Mouse (Mus musculus) lung, adult 2 months (tissue): Measurements from ENCODE around the gene Stxbp3. TPM values are rescaled to one million over a fixed set of nuclear protein-coding genes. Genes with fewer than 3 reads are reported as not detected.

ENCODE experiments used
- DNase-seq: peaks from one replicate; pipeline ENCODE4 v3.0.0; 2022
- H3K4me1 ChIP-seq: fragments of 200-500 bp; 2 replicates; pipeline ENCODE4 v1.6.1; 2011; ENCODE audit warnings: low read length; ENCODE audit not compliant: control insufficient read depth, insufficient read depth
- H3K4me3 ChIP-seq: fragments of 200-500 bp; replicated peaks from 2 replicates; pipeline ENCODE3; 2011; ENCODE audit warnings: low read depth, mild to moderate bottlenecking, control low read depth, low read length; ENCODE audit errors: extremely low read depth
- CTCF ChIP-seq: fragments of 200-500 bp; IDR thresholded peaks from 2 replicates; pipeline ENCODE4 v1.5.1; 2011; ENCODE audit warnings: mild to moderate bottlenecking, low read length, control low read depth; ENCODE audit not compliant: insufficient read depth
- POLR2A ChIP-seq: fragments of 200-500 bp; IDR thresholded peaks from 2 replicates; pipeline ENCODE4 v1.6.1; 2011; ENCODE audit warnings: low read depth, mild to moderate bottlenecking, control low read depth, low read length, borderline replicate concordance; ENCODE audit errors: extremely low read depth
- WGBS: fragments of 180-500 bp; shearing (Covaris S2); methylation state at CpG from one replicate; pipeline ENCODE4 v1.1.7; 2018; 5-methylcytosine and 5-hydroxymethylcytosine counted together
- polyA plus RNA-seq: library from polyadenylated mRNA; depleted of rRNA; stranded (reverse); fragments of >200 nt; gene quantifications from 2 replicates; pipeline ENCODE4 v1.2.3, GENCODE M21; 2012

The Stxbp3 gene
- polyA plus RNA-seq, 1 experiment: 14.6 TPM

- Histone ChIP-seq H3K4me3 (no peak overlapping the region), H3K4me1 (peaks cover 4% of the 10 kb centered on the region; the same call in 1 of the 2 replicates)
- no peak for TF ChIP-seq CTCF
- WGBS: 59% methylated on average over 4 of the region's 4 CpGs
- DNase-seq: no peak
Observed at GRCm38 (mm10) chr3:108778761-108779540, 61.4 kb downstream of the Stxbp3 start.

- Histone ChIP-seq H3K4me3 (no peak overlapping the region), H3K4me1 (no peaks in the 10 kb centered on the region)
- TF ChIP-seq CTCF (0 out of 2 replicates have a peak, but pooled peaks have one; percentile 11), POLR2A (no peak)
- 75% methylated on average over 3 of the region's 3 CpGs for WGBS
- no peak for DNase-seq
Observed at GRCm38 (mm10) chr3:108772811-108773210, 67.5 kb downstream of the Stxbp3 start.

- 78% methylated on average over 13 of the region's 13 CpGs for WGBS
- H3K4me3 ChIP-seq: no peak overlapping the region
- H3K4me1 ChIP-seq: no peaks in the 10 kb centered on the region
- peak; percentile 13 for DNase-seq
- TF ChIP-seq CTCF (no peak), POLR2A (no peak)
Observed at GRCm38 (mm10) chr3:108772211-108772610, 68.1 kb downstream of the Stxbp3 start.

GRCm38 (mm10) chr3:108770725-108771368 is 69.5 kb downstream of the Stxbp3 start:
- WGBS: 18% methylated on average over 6 of the region's 6 CpGs
- Histone ChIP-seq H3K4me1 (no peaks in the 10 kb centered on the region), H3K4me3 (no peak overlapping the region)
- no peak for TF ChIP-seq POLR2A
- no peak for TF ChIP-seq CTCF
- DNase-seq: peak; percentile 50

GRCm38 (mm10) chr3:108769547-108769946 is 70.8 kb downstream of the Stxbp3 start:
- peak; percentile 11 for DNase-seq
- Histone ChIP-seq H3K4me3 (no peak overlapping the region), H3K4me1 (no peaks in the 10 kb centered on the region)
- 54% methylated on average over 6 of the region's 6 CpGs for WGBS
- TF ChIP-seq CTCF (no peak), POLR2A (no peak)

GRCm38 (mm10) chr3:108767416-108767815 is 72.9 kb downstream of the Stxbp3 start:
- DNase-seq: no peak
- TF ChIP-seq CTCF: no peak
- TF ChIP-seq POLR2A: no peak
- WGBS: 30% methylated on average over 10 of the region's 10 CpGs
- no peak overlapping the region for H3K4me3 ChIP-seq
- no peaks in the 10 kb centered on the region for H3K4me1 ChIP-seq

GRCm38 (mm10) chr3:108766943-108767342 is 73.4 kb downstream of the Stxbp3 start:
- WGBS: 59% methylated on average over 7 of the region's 7 CpGs

GRCm38 (mm10) chr3:108765476-108765875 is 74.8 kb downstream of the Stxbp3 start:
- Histone ChIP-seq H3K4me3 (no peak overlapping the region), H3K4me1 (no peaks in the 10 kb centered on the region; the same call in 1 of the 2 replicates)
- no peak for DNase-seq
- 86% methylated on average over 7 of the region's 7 CpGs for WGBS
- TF ChIP-seq CTCF (no peak), POLR2A (no peak)

More at GRCm38 (mm10) chr3:108766943-108767342, 73.4 kb downstream of the Stxbp3 start:
- Histone ChIP-seq H3K4me1 (no peaks in the 10 kb centered on the region; the same call in 1 of the 2 replicates), H3K4me3 (no peak overlapping the region)
- no peak for TF ChIP-seq POLR2A
- TF ChIP-seq CTCF: no peak
- no peak for DNase-seq

GRCm38 (mm10) chr3:108764976-108765375 is 75.3 kb downstream of the Stxbp3 start:
- no peak for DNase-seq
- Histone ChIP-seq H3K4me3 (no peak overlapping the region), H3K4me1 (no peaks in the 10 kb centered on the region; the same call in 1 of the 2 replicates)
- TF ChIP-seq CTCF (no peak), POLR2A (no peak)
- 29% methylated on average over 7 of the region's 7 CpGs for WGBS

- no peak for TF ChIP-seq CTCF
- TF ChIP-seq POLR2A: no peak
- no peak for DNase-seq
- Histone ChIP-seq H3K4me1 (no peaks in the 10 kb centered on the region; the same call in 1 of the 2 replicates), H3K4me3 (no peak overlapping the region)
- 33% methylated on average over 2 of the region's 2 CpGs for WGBS
Observed at GRCm38 (mm10) chr3:108763691-108764090, 76.6 kb downstream of the Stxbp3 start.
